Mouse (Mus musculus) kidney, adult 8-10 months (tissue): ENCODE measurements around the gene Maml2.

Experiments used
- DNase-seq, 2 experiments: peaks; one replicate each; pipeline ENCODE4 v3.0.0; 2022

Maml2 gene

GRCm38 (mm10) chr9:13310236-13310635, 12.5 kb downstream of the Maml2 start:
- DNase-seq = no peak

GRCm38 (mm10) chr9:13311094-13311493, 13.3 kb downstream of the Maml2 start:
- DNase-seq = no peak

- no peak for DNase-seq
Measured at GRCm38 (mm10) chr9:13313923-13314322, 16.2 kb downstream of the Maml2 start.

GRCm38 (mm10) chr9:13314577-13315004, 16.8 kb downstream of the Maml2 start:
- DNase-seq = no peak

DNA sequence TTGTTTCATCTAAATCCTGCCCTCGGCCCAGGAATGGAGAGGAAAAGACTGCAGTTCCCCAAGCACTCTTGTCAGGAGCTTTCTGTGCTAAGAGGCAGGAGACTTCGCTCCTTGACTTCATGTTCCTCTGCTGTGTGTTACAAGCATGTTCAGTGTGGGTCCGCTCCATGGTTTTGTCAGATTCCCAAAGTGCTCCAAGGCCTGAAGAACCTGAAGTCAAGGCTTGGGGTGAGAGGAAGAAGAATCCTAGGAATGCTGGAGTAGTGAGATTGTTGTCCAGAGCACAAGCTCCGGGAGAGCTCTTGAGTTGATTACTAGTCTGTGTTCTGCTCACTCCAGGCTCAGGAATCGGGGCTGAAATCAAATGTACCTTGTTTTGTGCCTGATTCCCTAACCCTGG, 17.6 kb downstream of the Maml2 start:
- DNase-seq = no peak

GRCm38 (mm10) chr9:13319566-13319965, 21.8 kb downstream of the Maml2 start:
- no peak for DNase-seq

DNA sequence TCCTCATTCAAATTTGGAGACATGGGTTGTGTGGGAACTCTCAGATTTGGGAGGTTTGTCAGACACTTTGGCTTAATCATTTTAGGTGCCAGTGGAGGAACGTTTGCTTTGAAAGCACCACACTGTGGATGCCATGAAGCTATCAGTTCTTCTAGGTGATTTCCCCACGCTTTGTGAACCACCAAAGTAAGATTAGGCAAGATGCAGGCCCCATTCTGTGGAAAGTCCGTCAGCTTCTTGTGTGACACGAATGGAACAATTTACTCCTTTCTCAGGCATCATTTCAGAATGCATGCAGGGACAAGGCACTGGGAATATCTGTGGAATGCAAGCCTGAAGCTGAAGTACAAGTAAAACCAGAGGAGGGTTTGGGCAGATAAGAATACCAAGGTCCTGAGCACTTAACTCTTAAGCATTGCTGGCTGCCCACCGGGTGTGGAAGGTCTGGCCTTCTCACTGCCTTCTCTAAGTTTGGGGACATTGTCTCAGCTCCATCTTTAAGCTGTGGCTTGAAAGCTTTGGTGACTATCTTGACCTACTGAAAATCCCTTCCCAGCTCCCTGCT, 23.1 kb downstream of the Maml2 start:
- DNase-seq = no peak

GRCm38 (mm10) chr9:13323074-13323473, 25.3 kb downstream of the Maml2 start:
- DNase-seq = no peak

- no peak for DNase-seq
Measured at GRCm38 (mm10) chr9:13323612-13324011, 25.9 kb downstream of the Maml2 start.

GRCm38 (mm10) chr9:13414230-13414766, 116.5 kb downstream of the Maml2 start:
- no peak for DNase-seq

GRCm38 (mm10) chr9:13425031-13425940, 127.5 kb downstream of the Maml2 start:
- peak; percentile 70 to 72 for DNase-seq

DNA sequence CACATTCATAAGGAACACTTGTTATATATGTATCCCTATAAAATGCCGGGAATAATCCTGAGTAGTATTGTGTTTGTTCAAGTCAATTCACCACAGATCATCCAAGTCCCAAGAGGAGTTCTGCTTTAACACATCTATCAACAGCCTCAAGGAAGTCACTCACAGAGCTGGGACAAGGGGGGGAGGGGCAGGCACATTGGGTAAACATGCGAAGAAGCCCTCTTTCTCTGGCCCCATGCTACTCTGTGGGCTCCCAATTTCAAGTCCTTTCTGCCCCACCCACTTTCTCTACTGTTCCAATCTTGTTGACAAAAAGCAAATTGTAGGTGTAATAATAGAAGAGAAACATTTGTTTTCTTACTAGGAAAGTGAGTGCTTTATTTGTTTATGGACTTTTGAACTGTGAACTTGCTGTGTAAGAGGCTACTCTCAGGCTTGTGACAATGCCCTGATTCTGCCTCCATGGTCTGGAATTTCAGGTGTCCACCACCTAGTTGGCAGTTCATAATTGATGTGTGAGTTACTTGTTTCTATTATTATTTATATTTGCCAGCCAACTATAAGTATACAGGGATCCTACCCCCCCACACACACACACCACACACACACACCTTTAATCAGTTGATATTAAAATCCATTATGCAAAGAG, 131.8 kb downstream of the Maml2 start:
- DNase-seq = no peak

- DNase-seq = no peak
Measured at GRCm38 (mm10) chr9:13430302-13430701, 132.5 kb downstream of the Maml2 start.

DNA sequence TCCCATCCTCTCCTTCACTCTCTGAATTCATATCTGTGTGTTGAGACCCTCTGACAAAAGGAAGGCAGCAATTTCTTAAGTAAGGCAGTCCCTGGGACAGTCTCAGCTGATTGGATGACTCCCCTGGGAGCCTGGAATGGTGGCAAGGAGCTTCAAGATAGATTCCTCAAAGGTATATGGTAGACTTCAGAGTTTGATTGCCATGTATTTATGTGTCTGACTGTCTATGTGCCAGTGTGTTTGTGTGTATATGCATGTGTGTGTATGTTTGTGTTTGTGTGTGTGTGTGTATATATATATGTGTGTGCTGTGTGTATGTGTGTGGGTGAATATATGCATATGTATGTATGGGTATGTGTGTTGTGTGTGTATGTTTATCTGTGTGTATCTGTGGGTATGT, 133.0 kb downstream of the Maml2 start:
- no peak for DNase-seq

DNA sequence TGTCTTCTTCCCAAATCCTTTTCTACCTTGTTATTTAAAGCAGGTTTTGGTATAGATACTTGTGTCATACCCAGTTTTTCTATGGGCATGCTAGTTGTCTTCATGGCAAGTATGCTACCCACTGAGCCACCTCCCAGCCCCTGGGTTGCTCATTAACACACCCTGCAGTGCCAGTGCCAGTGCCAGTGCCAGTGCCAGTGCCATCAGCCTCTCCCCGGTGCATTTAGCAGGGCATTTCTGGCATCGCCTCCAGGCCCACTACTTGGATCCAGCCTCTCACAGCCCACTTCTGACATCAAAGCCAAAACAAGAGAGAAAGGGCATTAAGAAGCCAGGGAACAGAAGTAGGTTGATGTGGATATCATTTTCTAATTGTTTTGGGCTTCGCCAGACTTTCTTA, 133.9 kb downstream of the Maml2 start:
- peak in 1 of 2 experiments; percentile 7 for DNase-seq

GRCm38 (mm10) chr9:13433501-13434090, 135.8 kb downstream of the Maml2 start:
- DNase-seq = no peak

GRCm38 (mm10) chr9:13440911-13441310, 143.2 kb downstream of the Maml2 start:
- no peak for DNase-seq

DNA sequence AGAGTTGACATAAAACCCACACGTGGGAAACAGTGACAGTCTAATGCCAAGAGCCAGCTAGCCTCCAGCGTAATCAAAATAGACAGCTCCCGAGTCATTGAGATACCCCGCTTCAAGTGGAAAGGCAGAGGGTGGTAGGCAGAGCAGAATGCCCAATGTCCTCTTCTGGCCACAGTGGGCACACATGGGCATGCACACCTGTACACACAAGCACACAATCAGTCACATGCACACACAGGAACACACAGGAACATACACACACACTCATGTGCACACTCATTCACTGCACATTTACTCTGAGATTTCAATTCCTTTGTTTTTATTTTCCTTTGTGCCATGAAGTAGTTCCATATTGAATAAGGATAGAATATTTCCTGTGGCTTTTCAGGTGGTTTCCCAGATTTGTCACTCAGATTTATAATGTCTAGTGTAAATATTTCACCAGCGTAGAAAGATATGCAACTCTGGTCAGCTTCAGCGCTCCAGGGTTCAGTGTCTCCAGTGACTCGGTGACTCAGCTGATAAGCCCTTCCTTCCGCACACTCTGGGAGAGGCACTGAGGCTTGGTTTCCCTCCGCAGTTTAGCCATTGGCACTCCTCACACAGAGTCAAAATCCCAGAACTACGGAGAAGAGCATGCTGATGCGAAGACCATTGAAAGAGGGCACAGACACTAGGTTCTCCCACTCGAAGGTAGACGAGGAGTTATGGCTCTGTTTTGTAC, 144.4 kb downstream of the Maml2 start:
- DNase-seq = no peak

- no peak for DNase-seq
Measured at GRCm38 (mm10) chr9:13443484-13444211, 145.9 kb downstream of the Maml2 start.

- no peak for DNase-seq
Measured at GRCm38 (mm10) chr9:13446236-13446635, 148.5 kb downstream of the Maml2 start.

- no peak for DNase-seq
Measured at GRCm38 (mm10) chr9:13446703-13447285, 149.0 kb downstream of the Maml2 start, which contains the start of gene Gm17571. Gene Gm17571 (minus strand): TSS chr9:13446753.
